Mouse (Mus musculus) liver, embryonic 15.5 days (tissue): ENCODE measurements at regions not wholly inside any gene's neighbourhood (a gene's known extent, or its start where the extent isn't known, plus 50 kb on each side); places are given as distances from the start of the nearest gene placed in this dataset.

ENCODE experiments used
- ATAC-seq: fragments of 200-750 bp; cut with Nextera tagmentation; 2 replicates; pipeline ENCODE4 v1.8.0; 2017; ENCODE audit warnings: moderate number of reproducible peaks, mild to moderate bottlenecking, moderate library complexity; ENCODE audit not compliant: insufficient read depth
- H3K27ac ChIP-seq: fragments of 300-500 bp; sonication (generic); replicated peaks from 2 replicates; pipeline ENCODE4 v1.5.1; 2015; ENCODE audit warnings: mild to moderate bottlenecking, inconsistent platforms
- H3K27me3 ChIP-seq: fragments of 300-500 bp; sonication (generic); 2 replicates; pipeline ENCODE4 v1.6.1; 2015; ENCODE audit warnings: mild to moderate bottlenecking, inconsistent platforms
- H3K36me3 ChIP-seq: fragments of 300-500 bp; sonication (generic); replicated peaks from 2 replicates; pipeline ENCODE4 v1.6.1; 2015; ENCODE audit warnings: moderate library complexity, mild to moderate bottlenecking, inconsistent platforms
- H3K4me1 ChIP-seq: fragments of 300-500 bp; sonication (generic); replicated peaks from 2 replicates; pipeline ENCODE4 v1.6.1; 2015; ENCODE audit warnings: inconsistent platforms
- H3K4me2 ChIP-seq: fragments of 300-500 bp; sonication (generic); 2 replicates; pipeline ENCODE4 v1.6.1; 2015; ENCODE audit warnings: moderate library complexity, mild to moderate bottlenecking, inconsistent platforms
- H3K4me3 ChIP-seq: fragments of 300-500 bp; sonication (generic); replicated peaks from 2 replicates; pipeline ENCODE4 v1.5.1; 2015; ENCODE audit warnings: mild to moderate bottlenecking, inconsistent platforms
- H3K9ac ChIP-seq: fragments of 300-500 bp; sonication (generic); 2 replicates; pipeline ENCODE4 v1.6.1; 2015; ENCODE audit warnings: moderate library complexity, mild to moderate bottlenecking, inconsistent platforms
- H3K9me3 ChIP-seq: fragments of 300-500 bp; sonication (generic); replicated peaks from 2 replicates; pipeline ENCODE4 v1.6.1; 2016; ENCODE audit warnings: inconsistent platforms
- WGBS: fragments of 180-500 bp; shearing (Covaris S2); methylation state at CpG from one replicate; pipeline ENCODE4 v1.1.7; 2015; ENCODE audit warnings: mixed read lengths; ENCODE audit not compliant: insufficient replicate concordance; 5-methylcytosine and 5-hydroxymethylcytosine counted together

GRCm38 (mm10) chr4:8291528-8292492 is 53.0 kb upstream of the Car8 start:
- Histone ChIP-seq H3K27ac (no peak overlapping the region), H3K36me3 (no peaks in the 10 kb centered on the region), H3K4me2 (no peak overlapping the region), H3K9ac (no peak overlapping the region), H3K27me3 (no peaks in the 10 kb centered on the region), H3K4me3 (no peak overlapping the region), H3K9me3 (no peaks in the 10 kb centered on the region), H3K4me1 (no peaks in the 10 kb centered on the region)
- ATAC-seq = no peak
- 46% methylated on average over 11 of the region's 11 CpGs for WGBS

- no peaks in the 10 kb centered on the region for H3K27me3 ChIP-seq
- no peak overlapping the region for H3K27ac ChIP-seq
- no peak overlapping the region for H3K9ac ChIP-seq
- no peaks in the 10 kb centered on the region for H3K36me3 ChIP-seq
- no peak for ATAC-seq
- no peak overlapping the region for H3K4me3 ChIP-seq
- H3K9me3 ChIP-seq = no peaks in the 10 kb centered on the region
- H3K4me2 ChIP-seq = no peak overlapping the region
- H3K4me1 ChIP-seq = no peaks in the 10 kb centered on the region
- 32% methylated on average over 5 of the region's 5 CpGs for WGBS
Observed at GRCm38 (mm10) chr4:8289901-8290300, 51.1 kb upstream of the Car8 start.
